Mouse (Mus musculus): ENCODE data around the gene Pkdcc.

Gene Pkdcc

DNA sequence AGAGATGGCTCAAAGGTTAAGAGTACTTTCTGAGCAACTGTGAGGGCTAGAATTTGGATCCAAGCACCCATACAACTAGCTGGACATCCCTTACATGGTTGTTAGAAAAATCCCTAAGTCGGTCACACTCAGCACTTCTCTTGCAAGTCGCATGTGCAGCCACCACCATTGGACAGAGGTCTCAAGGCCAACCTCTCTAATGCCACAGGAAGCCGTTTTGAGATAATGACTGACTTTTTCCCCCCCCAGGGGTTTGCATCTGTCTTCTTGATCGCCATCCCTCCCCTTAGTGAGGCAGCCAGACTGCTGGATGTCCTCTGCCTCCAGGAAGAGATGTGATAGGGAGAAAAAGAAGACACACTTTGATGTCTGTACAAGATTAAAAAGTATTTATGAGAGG is 32.1 kb downstream of the Pkdcc start:
- DNase-seq: no peak

DNA sequence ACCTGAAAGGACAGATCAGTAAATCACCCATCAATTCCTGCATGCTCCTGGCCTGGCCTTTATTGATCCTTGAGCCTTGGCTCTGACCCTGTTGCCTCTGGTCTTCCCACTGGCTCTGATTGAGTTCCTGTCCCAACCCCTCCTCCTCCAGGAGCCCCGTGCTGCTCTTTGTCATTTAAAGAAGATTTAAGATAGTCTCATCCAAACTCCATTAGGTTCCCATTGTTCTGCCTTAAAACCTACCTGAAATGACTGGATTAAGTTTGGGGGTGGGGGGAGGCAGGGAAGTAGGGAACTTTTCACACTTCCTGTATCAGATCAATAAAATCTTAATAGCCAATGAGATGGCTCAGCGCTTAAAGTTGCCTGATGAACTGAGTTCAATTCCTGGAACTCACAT is 33.4 kb downstream of the Pkdcc start:
- DNase-seq: no peak

DNA sequence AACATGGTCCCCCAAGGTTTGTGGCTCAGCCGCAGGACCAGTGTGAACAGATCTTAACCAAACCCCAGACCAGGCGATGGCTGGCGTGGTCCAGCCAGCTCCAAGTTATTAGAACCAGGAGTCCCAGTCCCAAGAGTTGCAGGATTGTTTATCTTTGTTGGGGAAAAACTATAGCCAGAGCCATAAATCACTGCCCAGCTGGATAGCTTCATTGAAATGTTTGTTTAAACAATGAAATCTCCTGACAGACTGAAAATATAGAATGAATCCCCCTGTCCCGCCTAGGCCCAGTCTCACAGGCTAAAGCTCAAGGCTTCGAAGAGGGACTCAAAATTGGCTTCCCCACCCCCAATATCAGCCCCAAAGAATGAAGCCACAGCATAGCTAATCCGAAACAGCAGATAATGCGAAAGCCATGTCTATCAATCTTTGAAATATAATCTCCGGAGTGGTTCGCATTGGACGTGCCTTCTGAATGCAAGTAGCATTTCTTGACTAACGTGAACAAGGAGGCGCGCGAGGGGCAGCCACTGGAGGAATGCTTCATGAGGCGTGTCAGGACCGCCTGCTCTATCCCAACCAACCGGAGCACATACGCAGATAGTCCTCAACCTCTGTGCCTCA is 35.9 kb downstream of the Pkdcc start:
- no peak for DNase-seq

DNA sequence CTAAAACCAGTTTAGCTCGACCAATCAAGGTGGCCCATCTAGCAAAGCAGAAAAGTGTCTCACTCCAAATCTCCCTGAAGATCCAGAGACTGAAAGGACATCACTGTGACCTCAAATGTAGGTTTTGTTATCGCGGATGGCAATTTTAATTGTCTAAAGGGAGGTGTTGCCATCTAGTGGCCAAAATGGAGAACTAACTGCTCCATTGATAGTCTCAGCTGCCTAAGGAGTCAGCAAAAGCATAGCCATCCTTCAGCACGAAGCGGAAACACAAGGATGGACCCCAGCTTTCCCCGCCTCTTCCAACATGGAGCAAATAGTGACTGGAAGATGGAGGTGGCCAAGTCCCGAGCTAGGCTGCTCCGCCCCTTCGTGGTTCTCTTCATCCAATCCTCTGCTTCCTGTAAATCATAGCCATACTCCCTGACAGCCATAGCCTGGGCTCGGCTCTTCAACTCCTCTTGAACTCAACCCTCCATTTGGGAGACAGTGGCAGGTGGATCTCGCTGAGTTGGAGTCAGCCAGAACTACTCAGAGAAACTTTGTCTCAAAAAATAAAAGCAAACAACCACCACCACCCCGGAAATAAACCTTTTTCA is 38.1 kb downstream of the Pkdcc start:
- DNase-seq: peak; percentile 14

DNA sequence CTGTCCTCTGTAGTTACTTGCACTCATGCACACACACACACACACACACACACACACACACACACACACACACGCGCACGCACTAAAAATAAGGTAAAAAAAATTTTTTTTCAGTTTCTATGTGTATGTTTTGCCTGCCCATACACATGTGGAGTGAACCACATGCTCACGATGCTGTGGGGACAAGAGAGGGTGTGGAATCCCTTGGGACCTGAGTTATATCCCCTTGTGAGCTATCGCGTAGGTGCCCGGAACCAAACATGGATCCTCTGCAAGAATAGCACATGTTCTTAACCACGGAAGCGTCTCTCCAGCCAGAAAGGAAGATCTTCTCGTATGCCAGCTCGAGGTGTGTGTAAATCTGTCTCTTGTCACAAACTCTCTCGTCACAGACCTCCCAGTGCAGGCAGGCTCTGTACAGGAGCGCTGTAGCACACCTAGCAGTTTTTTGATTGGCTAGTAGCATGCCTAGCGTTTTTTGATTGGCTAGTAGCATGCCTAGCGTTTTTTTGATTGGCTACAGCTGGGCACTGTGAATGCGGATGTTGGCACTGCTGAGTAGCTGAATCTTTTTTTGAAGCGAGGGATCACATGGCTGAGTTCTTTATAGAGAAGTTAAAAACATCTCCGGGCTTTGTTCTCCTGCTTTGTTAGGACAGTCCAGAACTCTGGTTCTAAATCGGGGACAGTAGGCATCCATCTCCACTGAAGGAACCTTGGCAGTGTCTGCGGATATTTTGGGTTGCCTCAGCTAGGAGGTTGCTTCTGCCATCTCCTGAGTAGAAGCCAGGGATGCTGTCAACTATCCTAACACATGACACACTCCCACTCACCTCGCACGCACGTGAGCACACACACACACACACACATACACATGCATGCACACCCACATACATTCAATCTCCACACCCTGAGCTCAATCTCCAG is 52.4 kb downstream of the Pkdcc start:
- peak; percentile 72 for DNase-seq

DNA sequence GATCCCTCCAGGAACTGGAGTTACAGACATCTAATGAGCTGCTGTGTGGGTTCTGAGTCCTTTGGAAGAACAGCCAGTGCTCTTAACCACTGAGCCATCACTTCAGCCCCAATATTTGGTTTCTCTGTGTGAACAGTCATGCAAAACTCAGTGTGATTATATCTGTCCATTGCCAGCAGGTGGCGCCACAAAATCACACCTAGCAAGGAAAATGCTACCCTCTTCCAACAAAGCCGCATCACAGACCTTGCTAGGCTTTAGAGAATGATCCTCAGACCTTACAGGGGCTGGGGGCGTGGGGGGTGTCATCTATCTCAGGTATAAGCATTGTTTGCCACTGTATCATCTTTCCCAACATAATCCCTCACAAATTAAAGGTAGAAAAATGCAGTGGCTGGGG is 56.4 kb downstream of the Pkdcc start:
- peak; percentile 60 for DNase-seq

DNA sequence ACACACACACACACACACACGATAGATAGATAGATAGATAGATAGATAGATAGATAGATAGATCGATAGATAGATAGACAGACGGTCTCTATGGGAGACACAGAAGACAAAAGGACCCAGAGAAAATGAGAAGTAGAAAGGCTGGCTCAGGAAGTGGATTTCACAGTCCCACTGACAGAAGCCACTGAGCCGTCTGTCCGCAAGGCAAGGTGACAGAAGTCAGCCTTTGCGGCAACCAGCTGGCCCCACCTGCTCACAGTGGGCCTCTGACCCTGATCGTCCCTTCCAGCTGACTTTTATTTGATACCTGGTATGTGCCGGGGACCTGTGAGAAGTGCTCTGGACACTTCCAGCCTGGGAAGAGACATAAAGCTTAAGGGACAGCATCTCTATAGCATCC is 57.5 kb downstream of the Pkdcc start:
- no peak for DNase-seq

DNA sequence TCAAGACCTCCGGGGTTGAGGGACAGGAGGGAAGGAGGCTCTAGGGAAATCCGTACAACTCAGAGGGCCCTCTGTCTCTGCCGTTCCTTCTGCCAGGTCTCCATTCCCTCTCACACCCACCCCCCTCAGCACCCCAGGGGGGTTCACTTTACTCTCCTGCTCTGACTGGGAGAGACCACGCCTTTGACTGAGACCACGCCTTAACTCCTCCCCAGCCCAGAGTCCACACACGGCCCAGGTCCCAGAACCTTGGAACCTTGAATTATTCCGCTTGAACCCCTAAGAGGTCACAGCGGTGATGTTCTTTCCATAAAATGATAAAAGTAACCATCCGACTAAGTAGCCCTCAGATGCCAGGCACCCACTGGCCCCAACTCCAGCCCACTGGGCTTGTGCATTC is 58.5 kb downstream of the Pkdcc start:
- DNase-seq: peak; percentile 40

DNA sequence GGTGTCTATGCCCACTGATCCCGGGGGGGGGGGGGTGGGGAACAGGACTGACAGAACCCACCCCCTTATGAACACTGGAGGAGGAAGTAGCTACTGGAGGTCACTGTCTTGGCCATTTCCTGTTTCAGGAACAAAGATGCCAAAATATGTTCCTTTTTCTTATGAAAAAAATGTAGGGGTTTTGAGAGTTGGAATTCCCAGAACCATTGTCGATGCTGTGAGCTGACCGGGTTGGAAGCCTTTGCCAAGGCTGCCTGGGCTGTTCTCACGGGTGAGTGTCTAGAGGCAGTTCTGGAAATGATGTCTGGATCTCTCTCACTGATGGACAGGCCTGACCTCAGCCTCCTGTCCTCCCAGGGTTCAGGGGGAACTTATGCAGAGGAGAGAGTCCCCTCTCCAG is 59.0 kb downstream of the Pkdcc start:
- DNase-seq: no peak
